Mouse (Mus musculus): ENCODE data around the gene Naa40.
A peak's percentile ranks its signal among the peaks of the same experiment; 100 is the strongest.

The Naa40 gene

DNA sequence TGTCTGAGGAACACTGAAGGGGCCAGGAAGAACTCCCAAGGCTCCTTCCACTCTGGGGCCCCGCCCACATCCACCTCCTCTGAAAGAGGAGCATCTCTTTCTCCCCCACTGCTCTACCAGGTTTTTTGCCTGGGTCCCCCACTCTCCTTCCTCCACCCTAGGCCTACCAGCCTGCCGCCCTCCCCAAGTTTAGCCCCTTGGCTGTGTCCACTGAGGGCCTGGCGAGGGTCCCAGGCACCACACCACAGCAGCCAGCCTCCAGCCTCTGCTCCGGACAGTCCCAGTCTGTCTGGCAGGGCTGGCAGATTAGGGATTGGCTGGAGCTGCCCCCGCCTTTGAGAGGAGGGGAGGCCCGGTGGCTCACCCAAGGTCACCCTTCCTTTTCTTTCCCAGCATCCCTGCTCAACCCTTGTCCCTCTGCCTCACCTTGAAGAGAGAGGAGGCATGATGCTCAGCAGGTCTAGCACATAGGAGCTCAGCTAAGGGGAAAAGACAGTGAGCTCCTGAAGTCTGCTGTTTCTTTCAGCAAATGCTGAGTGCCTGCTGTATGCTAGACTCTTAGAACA is 23.9 kb upstream of the Naa40 start:
- peak; percentile 54 for DNase-seq

DNA sequence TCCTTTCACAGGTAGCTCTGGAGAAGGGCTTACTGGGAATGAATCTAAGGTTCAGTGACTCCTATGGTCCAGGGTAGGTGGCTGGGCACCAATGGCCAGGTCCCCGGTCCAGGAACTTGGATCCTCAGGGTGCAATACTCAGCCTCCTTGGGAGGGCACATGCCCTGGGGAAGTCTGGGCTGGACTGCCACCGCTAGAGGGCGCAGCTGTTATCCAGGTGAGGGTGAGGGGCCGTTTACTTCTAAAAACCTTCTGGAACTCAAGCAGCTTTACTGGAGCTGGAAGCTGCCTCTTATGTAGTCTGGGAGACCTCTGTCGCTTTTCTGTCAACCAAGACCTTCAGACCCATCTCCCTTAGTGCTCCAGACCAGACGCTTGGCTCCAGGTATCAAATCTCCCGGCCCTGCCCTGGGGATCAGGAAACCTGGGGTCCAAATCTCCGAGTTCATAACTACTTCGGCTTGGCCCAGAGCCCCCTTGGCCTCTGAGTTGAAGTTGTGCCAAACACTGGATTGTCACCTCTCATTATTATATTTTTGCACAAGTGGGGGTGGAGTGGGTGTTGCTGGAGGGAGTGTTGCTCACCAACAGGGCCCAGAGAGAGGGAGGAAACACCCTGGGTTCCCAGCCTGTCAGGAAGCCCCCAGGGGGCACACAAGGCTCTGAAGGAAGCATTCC is 23.2 kb upstream of the Naa40 start:
- peak; percentile 83 for DNase-seq

DNA sequence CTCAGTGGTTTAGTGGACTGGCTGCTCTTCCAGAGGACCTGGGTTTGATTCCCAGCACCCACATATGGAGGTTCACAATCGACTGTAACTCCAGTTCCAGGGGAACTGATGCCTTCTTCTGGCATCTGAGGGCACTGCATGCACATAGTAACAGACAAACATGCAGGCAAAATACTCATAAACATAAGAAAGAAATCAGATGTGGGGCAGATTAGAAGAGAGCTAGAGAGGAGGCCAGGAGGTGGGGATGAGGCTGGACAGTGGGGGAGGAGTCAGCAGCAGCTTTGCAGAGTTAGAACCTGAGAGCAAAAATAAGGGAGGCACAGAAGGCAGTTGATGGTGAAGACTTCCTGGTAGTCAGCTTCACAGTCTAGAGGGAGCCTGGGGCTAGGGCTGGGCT is 21.6 kb upstream of the Naa40 start:
- no peak for DNase-seq

DNA sequence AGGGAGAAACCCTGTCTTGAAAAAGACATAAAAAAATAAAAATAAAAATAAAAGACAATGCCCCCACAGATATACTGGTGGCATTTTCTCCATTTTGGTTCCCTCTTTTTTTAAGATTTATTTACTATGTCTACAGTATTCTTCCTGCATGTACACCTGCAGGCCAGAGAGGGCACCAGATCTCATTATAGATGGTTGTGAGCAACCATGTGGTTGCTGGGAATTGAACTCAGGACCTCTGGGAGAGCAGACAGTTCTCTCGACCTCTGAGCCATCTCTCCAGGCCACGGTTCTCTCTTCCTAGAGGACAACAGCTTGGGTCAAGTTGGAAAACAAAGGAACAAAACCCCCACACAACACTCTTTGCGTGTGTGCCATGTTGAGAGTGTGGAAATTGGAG is 21.0 kb upstream of the Naa40 start:
- no peak for DNase-seq

DNA sequence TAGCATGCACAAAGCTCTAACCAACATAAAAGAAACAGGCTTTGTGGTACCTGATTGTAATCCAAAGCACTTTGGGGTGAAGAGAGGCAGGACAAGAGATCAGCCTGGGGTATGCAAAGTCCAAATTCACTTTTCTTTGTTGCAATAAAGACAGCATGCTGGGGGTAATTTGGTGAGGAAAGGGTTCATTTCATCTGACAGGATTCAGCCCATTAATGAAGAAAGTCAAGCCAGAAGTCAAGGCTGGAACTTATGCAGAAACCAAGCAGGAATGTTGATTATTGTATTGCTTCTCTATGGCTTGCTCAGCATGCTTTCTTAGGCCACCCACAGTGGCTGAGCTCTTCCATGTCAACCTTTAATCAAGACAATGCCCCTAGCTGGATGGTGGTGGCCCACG is 20.5 kb upstream of the Naa40 start:
- no peak for DNase-seq

DNA sequence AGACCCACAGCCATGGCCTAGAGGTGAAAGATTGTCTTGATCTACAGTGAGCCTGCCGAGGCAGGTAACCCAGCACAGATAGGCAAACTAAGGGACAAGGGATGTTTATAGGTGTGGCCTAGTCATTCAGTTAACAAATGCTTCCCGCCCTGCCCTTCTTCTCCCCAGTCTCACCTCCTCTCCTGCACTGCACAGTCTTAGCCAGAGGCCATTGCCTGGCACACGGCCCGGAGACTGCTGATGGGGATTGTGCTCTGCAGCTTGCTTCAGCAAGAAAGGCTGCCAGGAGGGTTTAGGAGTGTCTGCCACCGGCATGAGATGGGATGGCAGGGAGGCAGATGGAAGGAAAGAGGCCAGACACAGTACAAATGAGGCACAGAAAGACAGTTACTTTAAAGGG is 16.9 kb upstream of the Naa40 start:
- DNase-seq: no peak

DNA sequence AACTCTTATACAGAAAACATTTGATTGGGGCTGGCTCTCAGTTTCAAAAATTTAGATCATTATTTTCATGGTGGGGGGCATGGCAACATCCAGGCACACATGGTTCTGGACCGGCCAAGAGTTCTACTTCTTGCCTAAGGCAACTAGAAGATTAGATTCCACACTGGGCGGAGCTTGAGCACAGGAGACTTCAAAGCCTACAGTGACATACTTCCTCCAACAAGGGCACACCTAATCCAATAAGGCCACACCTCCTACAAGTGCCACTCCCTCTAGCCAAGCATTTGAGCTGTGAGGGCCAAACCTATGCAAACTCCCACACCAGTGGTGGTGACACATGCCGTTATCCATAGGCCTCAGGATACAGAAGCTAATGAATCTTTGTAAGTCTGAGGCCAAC is 5.0 kb upstream of the Naa40 start:
- DNase-seq: no peak

DNA sequence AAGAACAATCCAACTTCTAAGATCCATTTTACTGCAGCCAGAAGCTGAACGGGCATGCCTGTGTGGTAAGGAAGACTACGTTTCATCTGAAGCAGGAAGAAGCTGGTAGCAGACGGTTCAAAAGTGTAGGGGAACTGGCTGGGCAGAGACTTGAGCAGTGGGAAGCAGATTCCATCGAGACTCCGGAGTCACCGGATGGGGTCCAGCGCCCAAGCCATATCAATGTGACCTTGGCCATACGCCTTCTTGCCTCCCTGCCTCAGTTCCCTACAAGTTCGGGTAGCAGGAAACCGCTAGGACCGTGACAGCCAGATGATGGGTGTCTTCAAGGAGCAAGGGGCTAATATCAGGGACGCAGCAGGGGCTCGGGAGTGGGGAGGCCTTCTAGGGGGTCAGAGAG is 692 bp downstream of the Naa40 start:
- DNase-seq: peak; percentile 9

DNA sequence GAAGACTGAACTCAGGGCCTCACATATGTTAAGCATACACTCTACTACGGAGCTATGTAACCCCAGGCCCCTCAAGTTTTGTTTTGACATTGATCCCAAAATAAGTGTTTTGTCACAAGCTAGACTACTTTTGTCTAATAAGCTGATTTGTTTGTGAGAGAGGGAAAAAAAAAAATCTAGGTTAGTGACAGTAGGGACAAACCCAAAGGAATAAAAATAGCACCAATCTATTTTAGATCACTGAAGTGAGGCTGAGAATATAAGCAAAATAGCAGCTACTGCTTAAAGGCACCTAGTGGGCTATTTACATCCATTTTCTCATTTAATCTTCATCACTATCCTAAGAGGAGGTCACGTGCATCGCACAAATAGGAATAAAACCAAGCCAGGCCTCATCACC is 1.4 kb downstream of the Naa40 start:
- DNase-seq: no peak

DNA sequence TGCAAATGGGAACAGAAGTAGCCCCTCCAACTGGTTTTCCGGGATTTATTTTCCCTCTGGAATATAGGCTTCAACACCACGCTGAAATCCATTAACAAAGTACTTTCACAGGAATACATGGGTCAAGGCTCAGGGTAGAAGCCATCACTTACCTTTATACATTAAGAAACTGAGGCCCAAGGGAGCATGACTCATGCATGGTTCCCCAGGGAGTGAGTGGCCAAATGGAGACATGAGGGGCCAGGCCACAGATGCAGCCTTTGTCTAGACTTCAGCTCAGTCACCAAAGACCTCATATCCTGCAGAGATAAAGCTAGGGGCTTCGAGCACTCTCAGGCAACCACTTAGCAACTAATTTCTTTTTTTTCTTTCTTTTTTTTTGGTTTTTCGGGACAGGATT is 4.2 kb downstream of the Naa40 start:
- no peak for DNase-seq

DNA sequence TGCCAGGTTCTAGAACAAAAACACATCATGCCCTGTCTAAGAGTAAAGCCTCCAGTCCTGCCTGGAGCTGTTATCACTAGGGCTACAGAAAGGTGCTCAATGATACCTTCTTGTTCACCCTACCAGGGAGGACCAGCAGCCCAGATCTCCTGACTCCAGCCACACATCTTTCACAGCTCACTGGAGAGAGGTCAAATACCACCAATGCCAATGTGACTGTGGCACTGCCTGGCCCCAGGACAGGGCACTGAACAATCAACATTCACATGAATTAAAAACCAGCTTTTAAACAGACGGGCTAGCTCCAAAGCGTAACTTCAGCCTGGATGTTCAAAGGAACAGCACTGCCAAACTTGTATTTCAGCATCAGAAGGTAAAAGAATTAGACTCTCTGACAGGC is 5.0 kb downstream of the Naa40 start:
- DNase-seq: no peak

DNA sequence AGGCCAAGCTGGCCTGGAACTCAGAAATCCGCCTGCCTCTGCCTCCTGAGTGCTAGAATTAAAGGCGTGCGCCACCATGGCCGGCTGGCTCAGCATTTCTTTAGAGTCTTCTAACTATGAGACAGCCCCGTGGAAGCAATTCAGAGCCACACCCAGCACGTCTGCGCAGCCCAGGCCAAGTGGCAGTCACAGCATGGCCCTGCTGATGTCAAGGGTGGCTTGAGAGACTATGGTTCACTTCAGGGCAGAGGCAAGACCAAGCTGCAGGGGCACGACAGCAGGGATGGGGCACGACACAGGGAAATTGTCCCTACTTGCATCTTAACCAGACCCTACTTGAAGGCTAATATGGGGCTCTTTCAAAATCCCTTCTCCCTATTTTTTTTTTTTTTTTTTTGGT is 5.5 kb downstream of the Naa40 start:
- DNase-seq: no peak

DNA sequence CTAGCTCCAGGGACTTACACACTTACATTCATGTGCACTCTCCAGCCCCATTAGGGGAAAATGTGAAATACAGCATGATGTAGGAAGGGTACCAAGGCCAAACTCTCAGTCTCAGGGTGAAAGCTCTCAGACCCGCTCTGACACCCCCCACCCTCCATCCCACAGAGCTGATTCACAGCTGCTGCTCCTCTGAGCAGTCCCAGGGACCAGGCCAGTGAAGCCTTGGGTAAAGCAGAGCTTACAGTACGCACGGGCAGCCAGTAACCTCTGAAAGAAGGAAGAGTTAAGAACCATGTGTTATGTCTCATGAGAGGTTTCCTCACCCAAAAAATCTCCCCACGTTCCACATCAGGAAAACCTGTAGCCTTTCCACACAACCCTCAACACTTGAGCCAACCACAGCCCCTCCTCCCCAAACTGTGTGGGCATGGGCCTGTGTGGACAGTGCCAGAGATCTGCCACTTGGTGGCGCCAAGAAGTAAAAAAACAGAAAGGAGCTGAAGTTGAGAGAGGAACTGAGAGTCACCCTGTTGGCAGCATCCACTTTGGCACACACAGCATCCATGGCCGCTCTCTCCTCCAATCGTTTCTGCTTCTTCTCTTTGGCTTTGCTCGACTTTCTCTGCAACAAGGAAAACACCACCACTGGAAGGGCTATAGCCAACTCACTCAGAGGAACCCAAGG is 6.3 kb downstream of the Naa40 start:
- DNase-seq: peak; percentile 78

DNA sequence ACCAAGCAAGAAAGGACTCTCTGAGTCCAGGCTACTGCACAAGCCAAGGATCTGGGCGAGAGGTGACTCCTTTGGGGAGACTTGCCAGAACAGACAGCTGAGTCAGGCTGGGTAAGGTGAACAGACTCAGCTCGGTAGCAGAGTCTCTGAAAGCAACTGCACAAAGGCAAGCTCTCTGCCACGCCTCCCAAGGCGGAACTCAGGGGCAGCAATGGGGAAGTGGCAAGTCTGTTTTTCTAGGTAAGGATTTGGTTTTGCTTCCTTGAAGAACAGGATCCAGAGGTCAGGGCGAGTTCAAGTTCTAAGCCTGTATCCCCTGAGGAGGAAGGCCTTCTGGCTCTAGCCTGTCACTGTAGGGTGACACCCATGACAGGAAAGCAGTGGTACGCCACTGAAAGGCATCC is 14.5 kb downstream of the Naa40 start:
- DNase-seq: no peak

DNA sequence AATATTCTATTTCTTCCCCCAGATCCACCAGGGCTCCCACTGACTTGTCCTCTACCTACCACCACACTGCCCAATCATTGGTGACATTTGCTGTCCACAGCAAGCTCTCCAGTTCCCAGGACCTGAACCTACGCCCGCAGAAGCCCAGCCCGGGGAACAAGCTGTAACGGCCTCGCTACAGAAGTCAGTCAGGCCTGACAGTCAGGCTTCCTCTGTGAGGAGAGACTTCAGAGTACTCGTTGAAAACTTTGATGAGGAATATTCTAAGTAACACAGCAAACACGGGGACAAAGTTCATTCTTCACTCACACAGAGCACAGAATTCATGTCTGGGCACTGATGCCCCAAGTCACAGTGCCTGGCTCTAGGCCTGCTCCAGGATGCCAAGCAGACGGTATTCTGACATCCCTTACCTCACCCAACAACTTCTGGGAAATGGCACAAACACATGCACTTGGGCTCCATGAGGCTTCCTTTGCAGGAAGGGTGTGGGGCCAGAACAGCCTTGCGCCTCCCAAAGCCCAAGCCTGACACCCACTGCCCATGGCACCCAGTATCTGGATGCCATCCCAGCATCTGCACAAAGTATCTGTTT is 15.8 kb downstream of the Naa40 start:
- no peak for DNase-seq

DNA sequence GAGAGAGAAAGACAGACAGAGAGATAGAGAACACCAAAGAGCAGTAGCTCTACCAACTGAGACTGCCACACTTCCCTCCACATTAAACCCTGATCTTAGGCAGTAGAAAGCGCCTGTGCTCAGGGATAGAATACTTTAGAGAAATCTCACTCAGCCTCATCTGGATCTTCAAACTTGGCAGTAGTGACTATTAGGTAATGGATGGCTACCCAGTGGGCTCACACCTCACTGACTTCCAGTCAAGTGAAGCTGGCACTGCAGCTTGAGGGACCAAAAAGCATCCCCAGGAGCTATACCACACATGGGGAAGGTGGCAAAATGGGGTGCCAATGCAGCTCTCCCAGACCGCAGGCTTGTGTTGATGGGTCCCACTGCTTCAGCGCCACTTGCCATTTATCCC is 16.7 kb downstream of the Naa40 start:
- DNase-seq: no peak

DNA sequence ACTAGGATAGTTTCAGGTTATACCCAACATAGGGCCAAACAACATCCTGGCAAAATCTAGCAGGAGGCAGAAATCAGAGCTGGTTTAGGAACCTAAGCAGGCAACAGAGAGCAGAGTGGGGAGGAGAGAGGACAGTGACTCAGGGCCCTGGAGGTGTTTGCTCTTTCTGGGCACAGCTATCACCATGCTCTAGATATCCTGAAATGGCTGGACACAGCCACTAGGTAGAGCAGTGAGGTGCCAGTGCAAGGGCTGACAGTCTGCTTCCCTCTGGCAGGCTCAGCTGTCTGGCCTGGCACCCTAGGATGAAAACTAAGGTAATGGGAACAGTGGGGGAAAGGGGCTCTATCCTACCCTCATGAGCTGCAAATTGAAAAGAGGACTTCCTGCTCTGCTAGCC is 17.5 kb downstream of the Naa40 start:
- no peak for DNase-seq

DNA sequence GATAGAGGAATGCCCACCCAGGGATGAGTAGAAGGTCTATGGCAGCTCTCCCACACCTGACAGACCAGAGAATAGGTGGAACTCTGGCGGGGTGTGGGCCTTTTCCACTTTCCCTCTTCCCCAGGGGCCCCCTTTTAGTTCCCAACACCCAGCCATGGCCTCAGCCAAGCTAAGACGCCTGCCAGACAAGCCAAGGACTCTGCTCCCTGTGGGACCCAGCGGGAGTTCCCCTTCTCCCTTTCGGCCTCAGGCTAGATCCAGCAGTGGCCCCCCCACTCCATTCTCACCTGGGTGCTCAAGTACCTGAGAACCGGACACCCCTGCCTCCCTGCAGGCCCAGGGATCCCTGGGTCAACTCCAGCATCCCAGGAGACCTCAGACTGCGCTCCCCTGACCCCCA is 18.8 kb downstream of the Naa40 start:
- no peak for DNase-seq

DNA sequence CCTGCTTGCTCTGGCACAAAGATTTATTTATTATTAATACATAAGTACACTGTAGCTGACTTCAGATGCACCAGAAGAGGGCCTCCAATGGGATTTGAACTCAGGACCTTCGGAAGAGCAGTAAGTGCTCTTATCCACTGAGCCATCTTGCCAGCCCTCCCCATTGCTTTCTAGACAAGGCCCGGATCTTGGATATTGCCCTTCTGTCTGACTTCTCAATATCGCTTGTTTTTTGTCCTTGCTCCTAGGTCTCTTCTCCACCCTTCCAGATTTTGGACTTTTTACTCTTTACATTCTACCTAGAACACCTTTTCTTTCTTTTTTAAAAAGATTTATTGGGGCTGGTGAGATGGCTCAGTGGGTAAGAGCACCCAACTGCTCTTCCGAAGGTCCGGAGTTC is 22.2 kb downstream of the Naa40 start:
- DNase-seq: no peak

DNA sequence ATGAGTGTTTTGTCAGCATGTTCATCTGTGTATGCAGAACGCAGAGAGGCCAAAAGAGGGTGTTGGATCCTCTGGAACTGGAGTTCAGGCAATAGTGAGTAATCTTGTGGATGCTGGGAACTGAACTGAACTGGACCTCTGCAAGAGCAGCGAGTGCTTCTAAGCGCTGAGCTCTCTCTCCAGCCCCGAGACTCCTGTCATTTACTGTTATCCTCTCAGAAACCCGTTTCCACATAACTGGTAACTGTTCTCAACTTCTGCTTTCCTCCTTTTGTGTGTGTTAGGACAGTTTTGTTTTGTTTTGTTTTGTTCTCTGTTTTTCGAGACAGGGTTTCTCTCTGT is 23.1 kb downstream of the Naa40 start:
- DNase-seq: no peak

DNA sequence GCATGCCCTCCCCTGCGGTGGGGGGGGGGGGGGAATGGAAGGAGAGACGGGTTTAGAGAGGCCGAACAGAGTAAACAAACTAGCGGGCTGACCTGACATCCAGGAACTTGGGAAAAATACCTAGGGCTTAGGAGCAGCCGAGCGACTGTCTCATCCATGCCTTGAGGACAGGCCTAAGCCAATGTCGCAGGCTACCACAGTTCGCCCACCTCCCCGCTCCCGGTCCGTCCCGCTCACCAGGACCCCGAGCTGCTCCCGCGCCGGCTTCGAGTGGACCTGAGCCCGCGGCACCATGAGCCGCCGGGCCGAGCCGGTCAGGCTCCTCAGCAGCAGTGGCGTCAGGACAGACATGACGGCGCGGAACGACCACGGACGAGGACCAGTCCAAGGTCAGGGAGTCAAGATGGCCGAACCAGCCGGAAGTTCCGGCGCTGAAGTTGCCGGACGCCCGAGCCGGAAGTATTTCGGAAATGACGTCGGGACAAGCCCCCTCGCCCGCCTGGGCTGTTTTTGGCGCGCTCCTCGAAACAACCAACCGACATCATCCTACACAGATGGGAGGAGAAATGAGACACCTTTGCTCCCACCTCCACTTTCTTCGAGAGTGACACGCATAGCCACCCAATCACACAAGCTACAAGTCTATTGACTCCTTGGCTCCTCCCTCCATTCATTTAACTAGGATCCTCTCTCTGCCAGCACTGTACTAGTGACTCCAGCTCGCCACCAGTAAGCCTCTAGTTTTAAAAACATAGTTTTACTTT is 23.6 kb downstream of the Naa40 start, which contains the start of gene Cox8a:
Gene Cox8a (minus strand): TSS at position 455 of the 764 bp plus-strand sequence.
- peak; percentile 88 for DNase-seq

DNA sequence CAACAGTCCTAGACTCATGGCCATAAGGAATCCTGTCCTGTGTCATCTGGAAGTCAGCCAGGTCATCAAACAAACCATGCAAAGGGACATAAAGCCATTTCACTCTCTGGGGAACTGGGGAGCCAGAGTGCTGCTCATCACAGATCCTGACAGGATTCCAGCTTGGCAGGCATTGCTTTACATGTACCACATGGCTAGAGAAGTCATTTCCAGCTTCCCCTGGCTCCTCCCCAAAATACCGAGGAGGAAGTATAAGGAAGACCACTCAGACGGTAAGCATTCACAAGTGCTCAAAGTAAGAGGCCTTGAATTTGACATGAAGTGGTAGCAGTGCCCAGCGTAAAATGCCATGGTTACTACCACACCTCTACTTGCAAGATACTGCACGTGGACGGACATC is 26.5 kb downstream of the Naa40 start:
- no peak for DNase-seq

DNA sequence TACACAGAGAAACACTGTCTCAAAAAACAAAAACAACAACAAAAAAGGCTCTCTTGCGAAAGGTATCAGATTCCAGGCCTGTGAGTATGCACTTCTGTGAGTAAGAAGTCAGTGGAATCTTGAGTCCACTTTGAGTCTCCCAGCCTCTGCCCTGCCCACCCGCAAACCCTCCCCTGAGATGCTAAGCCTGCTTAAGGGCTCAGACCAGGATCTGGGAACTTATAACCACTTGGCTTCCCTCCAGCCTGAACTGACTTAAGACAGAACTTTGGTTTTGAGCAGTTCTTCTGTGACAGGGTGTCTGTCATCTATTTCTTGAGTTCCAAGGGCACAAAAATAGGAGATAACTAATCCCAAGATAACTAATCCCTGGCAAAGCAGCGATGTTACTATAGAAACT is 28.0 kb downstream of the Naa40 start:
- DNase-seq: no peak

DNA sequence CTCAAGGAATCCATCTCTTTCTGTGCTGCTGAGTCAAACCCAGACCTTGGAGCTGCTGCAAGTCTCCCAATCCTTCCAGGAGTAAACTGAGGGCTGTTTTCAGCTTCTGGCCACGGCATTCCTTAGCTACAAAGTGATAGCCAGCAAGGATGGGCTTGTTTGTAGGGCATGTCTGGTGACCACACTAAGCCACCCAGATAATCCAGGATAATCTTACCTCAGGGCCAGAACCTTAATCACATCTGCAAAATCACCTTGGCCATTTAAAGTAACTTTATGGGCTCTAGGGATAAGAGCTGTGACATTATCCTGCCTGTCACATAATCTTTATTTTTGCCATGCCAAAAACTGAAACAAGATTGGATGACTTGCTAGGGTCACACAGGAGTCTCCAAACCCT is 28.8 kb downstream of the Naa40 start:
- no peak for DNase-seq
